Mouse (Mus musculus) cerebellum, postnatal 36 days (tissue): ENCODE data around the gene Idh3b.

Experiments used
- DNase-seq, 2 experiments: peaks; one replicate each; pipeline ENCODE4 v3.0.0; 2021 to 2022; ENCODE audit warnings: mixed read lengths in 2 of 2

Idh3b gene

GRCm38 (mm10) chr2:130283854-130284654 lies at the start of gene Idh3b:
Gene Idh3b (minus strand): TSS chr2:130284547.
- DNase-seq, result peak; percentile 93

- DNase-seq, result no peak
Observed at GRCm38 (mm10) chr2:130329502-130329901, 45.2 kb upstream of the Idh3b start.

- DNase-seq, result no peak
Observed at GRCm38 (mm10) chr2:130327057-130327456, 42.7 kb upstream of the Idh3b start.

GRCm38 (mm10) chr2:130303014-130303413 lies 18.7 kb upstream of the Idh3b start:
- no peak for DNase-seq

- DNase-seq, result no peak
Observed at GRCm38 (mm10) chr2:130297580-130297979, 13.2 kb upstream of the Idh3b start.

- DNase-seq, result no peak
Observed at GRCm38 (mm10) chr2:130296134-130296745, 11.9 kb upstream of the Idh3b start.

GRCm38 (mm10) chr2:130295331-130296133 lies 11.2 kb upstream of the Idh3b start:
- peak; percentile 31 to 39 for DNase-seq

GRCm38 (mm10) chr2:130294936-130295277 lies 10.6 kb upstream of the Idh3b start, which contains the start of gene Ebf4:
Gene Ebf4 (plus strand): TSS chr2:130295169.
- peak; percentile 30 to 45 for DNase-seq

GRCm38 (mm10) chr2:130294218-130294935 lies 10.0 kb upstream of the Idh3b start:
- no peak for DNase-seq

GRCm38 (mm10) chr2:130293486-130293885 lies 9.1 kb upstream of the Idh3b start:
- no peak for DNase-seq

- DNase-seq, result no peak
Observed at GRCm38 (mm10) chr2:130293009-130293408, 8.7 kb upstream of the Idh3b start.

- peak; percentile 72 to 78 for DNase-seq
Observed at GRCm38 (mm10) chr2:130291434-130291833, 7.1 kb upstream of the Idh3b start.

- DNase-seq, result no peak
Observed at GRCm38 (mm10) chr2:130289086-130289485, 4.7 kb upstream of the Idh3b start.

GRCm38 (mm10) chr2:130280818-130281217 lies 3.5 kb downstream of the Idh3b start:
- DNase-seq, result no peak

- DNase-seq, result no peak
Observed at GRCm38 (mm10) chr2:130280224-130280623, 4.1 kb downstream of the Idh3b start.

GRCm38 (mm10) chr2:130279600-130280091 lies 4.7 kb downstream of the Idh3b start:
- DNase-seq, result no peak

- peak; percentile 38 to 48 for DNase-seq
Observed at GRCm38 (mm10) chr2:130275649-130276048, 8.7 kb downstream of the Idh3b start.

GRCm38 (mm10) chr2:130274862-130275261 lies 9.5 kb downstream of the Idh3b start:
- peak in 1 of 2 experiments; percentile 20 for DNase-seq

GRCm38 (mm10) chr2:130274149-130274861 lies 10.0 kb downstream of the Idh3b start, which contains the start of gene Nop56:
Gene Nop56 (plus strand): TSS chr2:130274430.
- DNase-seq, result peak; percentile 99 to 100

GRCm38 (mm10) chr2:130273732-130274131 lies 10.6 kb downstream of the Idh3b start:
- no peak for DNase-seq

- no peak for DNase-seq
Observed at GRCm38 (mm10) chr2:130268074-130268473, 16.3 kb downstream of the Idh3b start.

- DNase-seq, result no peak
Observed at GRCm38 (mm10) chr2:130265520-130265919, 18.8 kb downstream of the Idh3b start.
